Mouse (Mus musculus) bone marrow macrophage, adult 2 months (primary cell): ENCODE measurements around the gene Xdh.

Experiments
- CTCF ChIP-seq: IDR thresholded peaks from 2 replicates; pipeline ENCODE4 v1.5.1; 2012; ENCODE audit warnings: low read depth, mild to moderate bottlenecking, low read length, moderate library complexity
- POLR2A ChIP-seq: IDR thresholded peaks from 2 replicates; pipeline ENCODE4 v1.6.1; 2012; ENCODE audit warnings: mild to moderate bottlenecking, low read depth, low read length, borderline replicate concordance

DNA sequence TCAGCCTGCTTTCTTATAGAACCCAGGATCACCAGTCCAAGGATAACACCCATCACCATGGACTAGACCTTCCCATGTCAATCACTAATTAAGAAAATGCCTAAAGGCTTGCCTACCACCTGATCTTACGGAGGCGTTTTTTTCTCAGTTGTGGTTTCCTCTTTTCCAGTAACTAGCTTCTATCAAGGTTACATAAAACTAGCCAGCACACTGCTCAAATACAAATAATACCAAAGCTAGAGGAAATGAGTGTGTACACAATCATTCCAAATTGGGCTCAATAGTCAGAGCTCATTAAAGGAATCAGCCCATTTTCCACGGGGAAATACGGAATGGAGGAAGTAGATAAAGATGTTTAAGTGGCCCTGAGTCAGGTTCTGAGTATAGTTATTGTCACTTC is 74.7 kb downstream of the Xdh start:
- TF ChIP-seq POLR2A (no peak), CTCF (no peak)
